Mouse (Mus musculus): ENCODE measurements at regions not wholly inside any gene's neighbourhood (a gene's known extent, or its start where the extent isn't known, plus 50 kb on each side); places are given as distances from the start of the nearest gene placed in this dataset.
A peak's percentile ranks its signal among the peaks of the same experiment; 100 is the strongest.

GRCm38 (mm10) chr5:53329591-53329990, 62.7 kb downstream of the Smim20 start:
- Histone ChIP-seq H3K27me3 (ENCODE audit: control insufficient read depth, insufficient read depth, low read length) (no peaks in the 10 kb centered on the region), H3K4me1 (ENCODE audit: control insufficient read depth, insufficient read depth, low read length) (no peaks in the 10 kb centered on the region), H3K4me2 (ENCODE audit: low read depth, low read length) (no peak overlapping the region), H3K27ac (replicated peaks; ENCODE audit: low read depth, low read length) (no peak overlapping the region), H3K4me3 (ENCODE audit: low read depth, low read length) (no peak overlapping the region), H3K36me3 (replicated peaks; ENCODE audit: control insufficient read depth, insufficient read depth, low read depth, low read length) (no peaks in the 10 kb centered on the region), H3K9me3 (replicated peaks; ENCODE audit: control insufficient read depth, low read length) (no peaks in the 10 kb centered on the region), H3K9ac (replicated peaks; ENCODE audit: low read length) (no peak overlapping the region)
- no peak for DNase-seq (ENCODE audit: low spot score)
- 90% methylated on average over 2 of the region's 2 CpGs for WGBS
- ATAC-seq (replicated peaks; ENCODE audit: insufficient number of reproducible peaks, low FRiP score, low TSS enrichment, low read depth), result no peak

GRCm38 (mm10) chr5:53336704-53337103, 69.8 kb downstream of the Smim20 start:
- H3K4me1 ChIP-seq (ENCODE audit: control insufficient read depth, insufficient read depth, low read length), result no peaks in the 10 kb centered on the region
- H3K36me3 ChIP-seq (replicated peaks; ENCODE audit: control insufficient read depth, insufficient read depth, low read depth, low read length), result no peaks in the 10 kb centered on the region
- WGBS, result 82% methylated on average over 6 of the region's 6 CpGs
- DNase-seq (ENCODE audit: low spot score), result no peak
- ATAC-seq (replicated peaks; ENCODE audit: insufficient number of reproducible peaks, low FRiP score, low TSS enrichment, low read depth), result no peak
- H3K4me3 ChIP-seq (ENCODE audit: low read depth, low read length), result no peak overlapping the region
- H3K4me2 ChIP-seq (ENCODE audit: low read depth, low read length), result no peak overlapping the region
- H3K9ac ChIP-seq (replicated peaks; ENCODE audit: low read length), result no peak overlapping the region
- no peak overlapping the region for H3K27ac ChIP-seq (replicated peaks; ENCODE audit: low read depth, low read length)
- H3K9me3 ChIP-seq (replicated peaks; ENCODE audit: control insufficient read depth, low read length), result no peaks in the 10 kb centered on the region
- H3K27me3 ChIP-seq (ENCODE audit: control insufficient read depth, insufficient read depth, low read length), result no peaks in the 10 kb centered on the region

- no peak overlapping the region for H3K27ac ChIP-seq (replicated peaks; ENCODE audit: low read depth, low read length)
- H3K4me3 ChIP-seq (ENCODE audit: low read depth, low read length), result no peak overlapping the region
- no peak for DNase-seq (ENCODE audit: low spot score)
- H3K9ac ChIP-seq (replicated peaks; ENCODE audit: low read length), result no peak overlapping the region
- no peaks in the 10 kb centered on the region for H3K4me1 ChIP-seq (ENCODE audit: control insufficient read depth, insufficient read depth, low read length)
- 54% methylated on average over 3 of the region's 3 CpGs for WGBS
- no peak for ATAC-seq (replicated peaks; ENCODE audit: insufficient number of reproducible peaks, low FRiP score, low TSS enrichment, low read depth)
- H3K9me3 ChIP-seq (replicated peaks; ENCODE audit: control insufficient read depth, low read length), result no peaks in the 10 kb centered on the region
- no peaks in the 10 kb centered on the region for H3K36me3 ChIP-seq (replicated peaks; ENCODE audit: control insufficient read depth, insufficient read depth, low read depth, low read length)
- H3K27me3 ChIP-seq (ENCODE audit: control insufficient read depth, insufficient read depth, low read length), result no peaks in the 10 kb centered on the region
- no peak overlapping the region for H3K4me2 ChIP-seq (ENCODE audit: low read depth, low read length)
Measured at GRCm38 (mm10) chr5:53337816-53338215, 70.9 kb downstream of the Smim20 start.

- 82% methylated on average over 8 of the region's 8 CpGs for WGBS
- H3K4me1 ChIP-seq (ENCODE audit: control insufficient read depth, insufficient read depth, low read length), result no peaks in the 10 kb centered on the region
- H3K27me3 ChIP-seq (ENCODE audit: control insufficient read depth, insufficient read depth, low read length), result no peaks in the 10 kb centered on the region
- H3K9ac ChIP-seq (replicated peaks; ENCODE audit: low read length), result no peak overlapping the region
- H3K9me3 ChIP-seq (replicated peaks; ENCODE audit: control insufficient read depth, low read length), result no peaks in the 10 kb centered on the region
- no peak overlapping the region for H3K4me2 ChIP-seq (ENCODE audit: low read depth, low read length)
- no peak overlapping the region for H3K4me3 ChIP-seq (ENCODE audit: low read depth, low read length)
- H3K36me3 ChIP-seq (replicated peaks; ENCODE audit: control insufficient read depth, insufficient read depth, low read depth, low read length), result no peaks in the 10 kb centered on the region
- DNase-seq (ENCODE audit: low spot score), result no peak
- no peak overlapping the region for H3K27ac ChIP-seq (replicated peaks; ENCODE audit: low read depth, low read length)
- ATAC-seq (replicated peaks; ENCODE audit: insufficient number of reproducible peaks, low FRiP score, low TSS enrichment, low read depth), result no peak
Measured at GRCm38 (mm10) chr5:53345164-53345563, 78.3 kb downstream of the Smim20 start.

GRCm38 (mm10) chr5:53346028-53346427, 79.1 kb downstream of the Smim20 start:
- WGBS, result 61% methylated on average over 8 of the region's 8 CpGs
- Histone ChIP-seq H3K4me3 (ENCODE audit: low read depth, low read length) (no peak overlapping the region), H3K9me3 (replicated peaks; ENCODE audit: control insufficient read depth, low read length) (no peaks in the 10 kb centered on the region), H3K9ac (replicated peaks; ENCODE audit: low read length) (no peak overlapping the region), H3K27me3 (ENCODE audit: control insufficient read depth, insufficient read depth, low read length) (no peaks in the 10 kb centered on the region), H3K4me2 (ENCODE audit: low read depth, low read length) (no peak overlapping the region), H3K36me3 (replicated peaks; ENCODE audit: control insufficient read depth, insufficient read depth, low read depth, low read length) (no peaks in the 10 kb centered on the region), H3K4me1 (ENCODE audit: control insufficient read depth, insufficient read depth, low read length) (no peaks in the 10 kb centered on the region), H3K27ac (replicated peaks; ENCODE audit: low read depth, low read length) (no peak overlapping the region)
- ATAC-seq (replicated peaks; ENCODE audit: insufficient number of reproducible peaks, low FRiP score, low TSS enrichment, low read depth) (no peak), DNase-seq (ENCODE audit: low spot score) (no peak)

GRCm38 (mm10) chr5:53346756-53347155, 79.9 kb downstream of the Smim20 start:
- H3K9me3 ChIP-seq (replicated peaks; ENCODE audit: control insufficient read depth, low read length), result no peaks in the 10 kb centered on the region
- H3K27me3 ChIP-seq (ENCODE audit: control insufficient read depth, insufficient read depth, low read length), result no peaks in the 10 kb centered on the region
- H3K4me3 ChIP-seq (ENCODE audit: low read depth, low read length), result no peak overlapping the region
- ATAC-seq (replicated peaks; ENCODE audit: insufficient number of reproducible peaks, low FRiP score, low TSS enrichment, low read depth) (no peak), DNase-seq (ENCODE audit: low spot score) (no peak)
- WGBS, result 46% methylated on average over 8 of the region's 8 CpGs
- H3K9ac ChIP-seq (replicated peaks; ENCODE audit: low read length), result no peak overlapping the region
- H3K4me2 ChIP-seq (ENCODE audit: low read depth, low read length), result no peak overlapping the region
- no peak overlapping the region for H3K27ac ChIP-seq (replicated peaks; ENCODE audit: low read depth, low read length)
- H3K4me1 ChIP-seq (ENCODE audit: control insufficient read depth, insufficient read depth, low read length), result no peaks in the 10 kb centered on the region
- H3K36me3 ChIP-seq (replicated peaks; ENCODE audit: control insufficient read depth, insufficient read depth, low read depth, low read length), result no peaks in the 10 kb centered on the region

- no peaks in the 10 kb centered on the region for H3K9me3 ChIP-seq (replicated peaks; ENCODE audit: control insufficient read depth, low read length)
- H3K4me1 ChIP-seq (ENCODE audit: control insufficient read depth, insufficient read depth, low read length), result no peaks in the 10 kb centered on the region
- H3K4me3 ChIP-seq (ENCODE audit: low read depth, low read length), result no peak overlapping the region
- H3K9ac ChIP-seq (replicated peaks; ENCODE audit: low read length), result no peak overlapping the region
- H3K36me3 ChIP-seq (replicated peaks; ENCODE audit: control insufficient read depth, insufficient read depth, low read depth, low read length), result no peaks in the 10 kb centered on the region
- no peak overlapping the region for H3K27ac ChIP-seq (replicated peaks; ENCODE audit: low read depth, low read length)
- ATAC-seq (replicated peaks; ENCODE audit: insufficient number of reproducible peaks, low FRiP score, low TSS enrichment, low read depth) (no peak), DNase-seq (ENCODE audit: low spot score) (no peak)
- no peak overlapping the region for H3K4me2 ChIP-seq (ENCODE audit: low read depth, low read length)
- no peaks in the 10 kb centered on the region for H3K27me3 ChIP-seq (ENCODE audit: control insufficient read depth, insufficient read depth, low read length)
- WGBS, result 43% methylated on average over 4 of the region's 4 CpGs
Measured at GRCm38 (mm10) chr5:53352852-53353251, 86.0 kb downstream of the Smim20 start.

GRCm38 (mm10) chr5:53354296-53354695, 87.4 kb downstream of the Smim20 start:
- no peak overlapping the region for H3K4me3 ChIP-seq (ENCODE audit: low read depth, low read length)
- WGBS, result 86% methylated on average over 3 of the region's 3 CpGs
- H3K27ac ChIP-seq (replicated peaks; ENCODE audit: low read depth, low read length), result no peak overlapping the region
- H3K9ac ChIP-seq (replicated peaks; ENCODE audit: low read length), result no peak overlapping the region
- H3K9me3 ChIP-seq (replicated peaks; ENCODE audit: control insufficient read depth, low read length), result no peaks in the 10 kb centered on the region
- ATAC-seq (replicated peaks; ENCODE audit: insufficient number of reproducible peaks, low FRiP score, low TSS enrichment, low read depth), result 0 out of 2 replicates have a peak, but pooled peaks have one; percentile 3
- no peaks in the 10 kb centered on the region for H3K4me1 ChIP-seq (ENCODE audit: control insufficient read depth, insufficient read depth, low read length)
- H3K4me2 ChIP-seq (ENCODE audit: low read depth, low read length), result no peak overlapping the region
- no peak for DNase-seq (ENCODE audit: low spot score)
- no peaks in the 10 kb centered on the region for H3K27me3 ChIP-seq (ENCODE audit: control insufficient read depth, insufficient read depth, low read length)
- H3K36me3 ChIP-seq (replicated peaks; ENCODE audit: control insufficient read depth, insufficient read depth, low read depth, low read length), result no peaks in the 10 kb centered on the region
